In genomic region chr11:6415551-6416404, GRCm38 (mm10) we compare ENCODE assay signal across 8 mouse cellular contexts. TPM values are rescaled to one million over a fixed set of nuclear protein-coding genes. Genes with fewer than 3 reads are reported as not detected.
DNase-seq lines count a peak whose midpoint lies in the region; ATAC-seq and TF ChIP-seq lines count a peak whose summit lies in the region.

No protein-coding gene starts in this region.

- under 1% methylated on average over 90 of the region's 102 CpGs for WGBS in intestine, postnatal 0 days
- WGBS in midbrain, embryonic 10.5 days, result under 1% methylated on average over 72 of the region's 102 CpGs

- H3K9me3 ChIP-seq in intestine, postnatal 0 days (ENCODE audit: control insufficient read depth), result no peaks in the 10 kb centered on the region
- H3K9me3 ChIP-seq in midbrain, embryonic 10.5 days (replicated peaks), result no peaks in the 10 kb centered on the region

- DNase-seq in adrenal gland, postnatal 10 days, result peak; percentile 99
- peak; percentile 100 for DNase-seq in embryo, embryonic 9.5 days (ENCODE audit: extremely low spot score)
- peak; percentile 99 for DNase-seq in gastrocnemius, postnatal 4 days (ENCODE audit: low spot score in 2 of 2)
- peak; percentile 99 for DNase-seq in left cerebral cortex, postnatal 36 days (ENCODE audit: low spot score in 2 of 2)
- peak; percentile 98 for DNase-seq in midbrain, embryonic 10.5 days (ENCODE audit: low spot score)
- DNase-seq in right cerebral cortex, postnatal 36 days (ENCODE audit: low spot score in 2 of 2), result peak; percentile 98
- DNase-seq in urinary bladder, postnatal 4 days (ENCODE audit: low spot score in 2 of 2), result peak; percentile 98 to 99

- H3K27me3 ChIP-seq in intestine, postnatal 0 days (replicated peaks; ENCODE audit: control insufficient read depth, insufficient read depth, low read length), result no peaks in the 10 kb centered on the region
- H3K27me3 ChIP-seq in midbrain, embryonic 10.5 days (ENCODE audit: low read depth, poor library complexity, severe bottlenecking), result no peaks in the 10 kb centered on the region

- peak overlapping the region; percentile 85 for H3K9ac ChIP-seq in intestine, postnatal 0 days (ENCODE audit: low read depth, low read length)

- no peaks in the 10 kb centered on the region for H3K4me1 ChIP-seq in intestine, postnatal 0 days (replicated peaks; ENCODE audit: control insufficient read depth, insufficient read depth, low read length)
- H3K4me1 ChIP-seq in midbrain, embryonic 10.5 days, result peaks cover 30% of the 10 kb centered on the region

- no peak for TF ChIP-seq CTCF in intestine, postnatal 0 days (IDR thresholded peaks at IDR 0.05; ENCODE audit: low read depth)

- ATAC-seq in intestine, postnatal 0 days, result peak; percentile 93

- peaks cover 24% of the 10 kb centered on the region for H3K36me3 ChIP-seq in intestine, postnatal 0 days (ENCODE audit: control insufficient read depth, insufficient read depth)
- peaks cover 40% of the 10 kb centered on the region for H3K36me3 ChIP-seq in midbrain, embryonic 10.5 days

- intact Hi-C loops in left cerebral cortex, postnatal 36 days (cut with DNase I), result no loop called here

- H3K4me3 ChIP-seq in intestine, postnatal 0 days (ENCODE audit: low read depth, low read length), result peak overlapping the region; percentile 66
- peak overlapping the region; percentile 95 for H3K4me3 ChIP-seq in midbrain, embryonic 10.5 days

- peak overlapping the region; percentile 66 for H3K4me2 ChIP-seq in intestine, postnatal 0 days (replicated peaks; ENCODE audit: low read depth)

- peak overlapping the region; percentile 98 for H3K27ac ChIP-seq in intestine, postnatal 0 days (ENCODE audit: low read depth, low read length)
- H3K27ac ChIP-seq in midbrain, embryonic 10.5 days (replicated peaks), result peak overlapping the region; percentile 99

RNA-seq across cellular contexts. Expression of gene Ppia, which starts 0.5 kb away (rescaled TPM):
- 1,000 to 10,000 TPM; 1,588 to 1,631 TPM for total RNA-seq in adrenal gland, postnatal 10 days (2021)
- 1,000 to 10,000 TPM; 1,218 to 1,228 TPM for total RNA-seq in gastrocnemius, postnatal 4 days (2021)
- polyA plus RNA-seq in intestine, postnatal 0 days (2015; fragmentation: Nextera tagmentation; extraction: Ambion mirVana), result 3,711 and 4,178 TPM in 2 replicates
- 1,000 to 10,000 TPM; 1,722 to 2,059 TPM for total RNA-seq in left cerebral cortex, postnatal 36 days (2021)
- polyA plus RNA-seq in midbrain, embryonic 10.5 days (2016; fragmentation: Nextera tagmentation; extraction: Ambion mirVana), result 5,494 and 6,336 TPM in 2 replicates

RNA-seq across cellular contexts. Expression of gene Zmiz2, which starts 26.9 kb away (rescaled TPM):
- 10 to 100 TPM; 38.4 to 48.2 TPM for total RNA-seq in adrenal gland, postnatal 10 days (2021)
- total RNA-seq in gastrocnemius, postnatal 4 days (2021), result 10 to 100 TPM; 35.6 to 40.1 TPM
- polyA plus RNA-seq in intestine, postnatal 0 days (2015; fragmentation: Nextera tagmentation; extraction: Ambion mirVana), result 7.8 and 8.0 TPM in 2 replicates
- 100 to 1,000 TPM; 222 to 224 TPM for total RNA-seq in left cerebral cortex, postnatal 36 days (2021)
- polyA plus RNA-seq in midbrain, embryonic 10.5 days (2016; fragmentation: Nextera tagmentation; extraction: Ambion mirVana), result 13.8 and 18.6 TPM in 2 replicates

RNA-seq across cellular contexts. Expression of gene H2afv, which starts 28.5 kb away (rescaled TPM):
- 10 to 100 TPM; 84.9 to 92.0 TPM for total RNA-seq in adrenal gland, postnatal 10 days (2021)
- 10 to 100 TPM; 96.2 to 97.0 TPM for total RNA-seq in gastrocnemius, postnatal 4 days (2021)
- 343 and 346 TPM in 2 replicates for polyA plus RNA-seq in intestine, postnatal 0 days (2015; fragmentation: Nextera tagmentation; extraction: Ambion mirVana)
- total RNA-seq in left cerebral cortex, postnatal 36 days (2021), result 10 to 100 TPM; 41.4 to 43.4 TPM
- 961 and 1,033 TPM in 2 replicates for polyA plus RNA-seq in midbrain, embryonic 10.5 days (2016; fragmentation: Nextera tagmentation; extraction: Ambion mirVana)

RNA-seq across cellular contexts. Expression of gene Purb, which starts 59.9 kb away (rescaled TPM):
- total RNA-seq in adrenal gland, postnatal 10 days (2021), result 10 to 100 TPM; 62.7 to 71.0 TPM
- total RNA-seq in gastrocnemius, postnatal 4 days (2021), result 10 to 100 TPM; 84.0 to 90.4 TPM
- 21.6 and 25.1 TPM in 2 replicates for polyA plus RNA-seq in intestine, postnatal 0 days (2015; fragmentation: Nextera tagmentation; extraction: Ambion mirVana)
- total RNA-seq in left cerebral cortex, postnatal 36 days (2021), result 100 to 1,000 TPM; 283 to 295 TPM
- polyA plus RNA-seq in midbrain, embryonic 10.5 days (2016; fragmentation: Nextera tagmentation; extraction: Ambion mirVana), result 15.1 and 15.5 TPM in 2 replicates

Comparison
In these comparisons a context has a peak if more than half of its experiments do, and no peak if none do; other contexts are left out.
1. Peak in every context shown above with its lines: DNase-seq, ATAC-seq, H3K4me3 ChIP-seq and H3K27ac ChIP-seq.
2. RNA of gene Zmiz2, which starts 26.9 kb away (total RNA-seq): 222 to 224 TPM in left cerebral cortex, postnatal 36 days; 38.4 to 48.2 TPM in adrenal gland, postnatal 10 days and 35.6 to 40.1 TPM in gastrocnemius, postnatal 4 days; every median in the first group is over 4 times any median in the second.